Mouse (Mus musculus): Measurements from ENCODE around the gene Ephx3. TPM values are rescaled to one million over a fixed set of nuclear protein-coding genes. Genes with fewer than 3 reads are reported as not detected.

Ephx3 gene
- polyA plus RNA-seq, 1 experiment: 0.12 TPM

DNA sequence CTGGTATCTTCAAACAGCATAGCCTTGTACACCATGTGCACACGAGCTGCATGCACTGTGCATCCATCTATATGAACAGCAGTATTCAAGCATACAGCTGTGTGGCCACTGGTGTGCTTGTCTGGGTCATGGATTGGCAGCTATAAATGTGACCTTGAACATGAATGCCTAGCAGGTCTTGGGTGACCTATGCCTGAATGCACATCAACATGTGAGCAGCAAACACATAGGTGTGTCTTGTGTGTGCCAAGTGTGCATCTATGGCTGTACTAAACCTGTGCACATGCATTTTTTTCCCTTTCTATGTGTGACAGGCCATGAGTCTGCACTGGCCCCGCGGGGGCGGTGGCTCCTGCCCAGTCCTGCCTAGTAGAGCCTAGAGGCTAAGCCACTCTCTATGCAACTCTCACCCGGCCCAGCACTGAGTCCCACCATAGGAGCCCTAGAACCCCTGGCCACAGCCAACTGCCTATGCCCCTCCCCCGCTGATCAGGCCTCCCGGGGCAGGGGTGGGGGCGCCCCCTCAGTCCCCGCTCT is 24.0 kb downstream of the Ephx3 start:
- H3K36me3 ChIP-seq (ENCODE audit: control insufficient read depth, insufficient read depth): no peaks in the 10 kb centered on the region
- peaks cover 10% of the 10 kb centered on the region for H3K79me2 ChIP-seq (ENCODE audit: control insufficient read depth, insufficient read depth)
- TF ChIP-seq TCF12 (IDR thresholded peaks at IDR 0.05; ENCODE audit: insufficient read depth, poor library complexity, severe bottlenecking): no peak
- TF ChIP-seq POLR2AphosphoS2 (IDR thresholded peaks at IDR 0.05; ENCODE audit: insufficient read length, low read depth): peak; percentile 58
- TF ChIP-seq MAX (IDR thresholded peaks at IDR 0.05; ENCODE audit: low read depth): no peak
- no peak for TF ChIP-seq SRF (IDR thresholded peaks at IDR 0.05; ENCODE audit: control insufficient read depth, insufficient read length, low read depth)
- TF ChIP-seq MYOG (IDR thresholded peaks at IDR 0.05; ENCODE audit: control insufficient read depth in 1 of 3, insufficient read depth in 1 of 3, insufficient read length in 2 of 3, low read depth in 2 of 3): no peak
- no peak for TF ChIP-seq E2F4 (IDR thresholded peaks at IDR 0.05; ENCODE audit: insufficient read depth)
- no peak for TF ChIP-seq TCF3 (IDR thresholded peaks at IDR 0.05; ENCODE audit: insufficient read length, low read depth)
- peak; percentile 30 for TF ChIP-seq POLR2A (IDR thresholded peaks at IDR 0.05; ENCODE audit: insufficient read length, low read depth)
- no peak for TF ChIP-seq USF1 (IDR thresholded peaks at IDR 0.05; ENCODE audit: low read depth)
- no peaks in the 10 kb centered on the region for H3K27me3 ChIP-seq (ENCODE audit: control insufficient read depth, insufficient read depth, insufficient read length)
- peak overlapping the region; percentile 82 for H3K4me2 ChIP-seq (ENCODE audit: low read depth)
- H3K4me3 ChIP-seq: peak overlapping the region; percentile 59
- peak overlapping the region; percentile 18 for H3ac ChIP-seq (ENCODE audit: control insufficient read depth, insufficient read length)

- Histone ChIP-seq H3K4me3 (peak overlapping the region; percentile 59), H3K4me2 (ENCODE audit: low read depth) (peak overlapping the region; percentile 82), H3ac (ENCODE audit: control insufficient read depth, insufficient read length) (no peak overlapping the region), H3K36me3 (ENCODE audit: control insufficient read depth, insufficient read depth) (no peaks in the 10 kb centered on the region), H3K79me2 (ENCODE audit: control insufficient read depth, insufficient read depth) (peaks cover 15% of the 10 kb centered on the region), H3K27me3 (ENCODE audit: control insufficient read depth, insufficient read depth, insufficient read length) (no peaks in the 10 kb centered on the region)
- TF ChIP-seq POLR2AphosphoS2 (IDR thresholded peaks at IDR 0.05; ENCODE audit: insufficient read length, low read depth) (no peak), MYOD1 (IDR thresholded peaks at IDR 0.05; ENCODE audit: control insufficient read depth in 1 of 3, insufficient read length in 2 of 3, low read depth in 2 of 3) (peak in 1 of 3 experiments; percentile 12)
Measured at GRCm38 (mm10) chr17:32164780-32165179, 24.6 kb downstream of the Ephx3 start.

GRCm38 (mm10) chr17:32163910-32164650 is 25.3 kb downstream of the Ephx3 start:
- H3ac ChIP-seq (ENCODE audit: control insufficient read depth, insufficient read length): no peak overlapping the region
- peak overlapping the region; percentile 82 for H3K4me2 ChIP-seq (ENCODE audit: low read depth)
- H3K27me3 ChIP-seq (ENCODE audit: control insufficient read depth, insufficient read depth, insufficient read length): no peaks in the 10 kb centered on the region
- no peaks in the 10 kb centered on the region for H3K36me3 ChIP-seq (ENCODE audit: control insufficient read depth, insufficient read depth)
- peaks cover 18% of the 10 kb centered on the region for H3K79me2 ChIP-seq (ENCODE audit: control insufficient read depth, insufficient read depth)
- TF ChIP-seq POLR2AphosphoS2 (IDR thresholded peaks at IDR 0.05; ENCODE audit: insufficient read length, low read depth): peak; percentile 20
- TF ChIP-seq TCF12 (IDR thresholded peaks at IDR 0.05; ENCODE audit: insufficient read depth, poor library complexity, severe bottlenecking): peak; percentile 89
- peak in 2 of 3 experiments; percentile 85 to 86 for TF ChIP-seq MYOG (IDR thresholded peaks at IDR 0.05; ENCODE audit: control insufficient read depth in 1 of 3, insufficient read depth in 1 of 3, insufficient read length in 2 of 3, low read depth in 2 of 3)
- no peak for TF ChIP-seq MAX (IDR thresholded peaks at IDR 0.05; ENCODE audit: low read depth)
- TF ChIP-seq MYOD1 (IDR thresholded peaks at IDR 0.05; ENCODE audit: control insufficient read depth in 1 of 3, insufficient read length in 2 of 3, low read depth in 2 of 3): peak in 2 of 3 experiments; percentile 96 to 99
- TF ChIP-seq POLR2A (IDR thresholded peaks at IDR 0.05; ENCODE audit: insufficient read length, low read depth): no peak
- TF ChIP-seq TCF3 (IDR thresholded peaks at IDR 0.05; ENCODE audit: insufficient read length, low read depth): peak; percentile 86
- H3K4me3 ChIP-seq: peak overlapping the region; percentile 59

GRCm38 (mm10) chr17:32162112-32162850 is 27.1 kb downstream of the Ephx3 start:
- H3K4me3 ChIP-seq: peak overlapping the region; percentile 3
- TF ChIP-seq MYOG (IDR thresholded peaks at IDR 0.05; ENCODE audit: control insufficient read depth in 1 of 3, insufficient read depth in 1 of 3, insufficient read length in 2 of 3, low read depth in 2 of 3) (peak in 1 of 3 experiments; percentile 12), MYOD1 (IDR thresholded peaks at IDR 0.05; ENCODE audit: control insufficient read depth in 1 of 3, insufficient read length in 2 of 3, low read depth in 2 of 3) (peak in 1 of 3 experiments; percentile 39), TCF12 (IDR thresholded peaks at IDR 0.05; ENCODE audit: insufficient read depth, poor library complexity, severe bottlenecking) (no peak), TCF3 (IDR thresholded peaks at IDR 0.05; ENCODE audit: insufficient read length, low read depth) (no peak)

DNA sequence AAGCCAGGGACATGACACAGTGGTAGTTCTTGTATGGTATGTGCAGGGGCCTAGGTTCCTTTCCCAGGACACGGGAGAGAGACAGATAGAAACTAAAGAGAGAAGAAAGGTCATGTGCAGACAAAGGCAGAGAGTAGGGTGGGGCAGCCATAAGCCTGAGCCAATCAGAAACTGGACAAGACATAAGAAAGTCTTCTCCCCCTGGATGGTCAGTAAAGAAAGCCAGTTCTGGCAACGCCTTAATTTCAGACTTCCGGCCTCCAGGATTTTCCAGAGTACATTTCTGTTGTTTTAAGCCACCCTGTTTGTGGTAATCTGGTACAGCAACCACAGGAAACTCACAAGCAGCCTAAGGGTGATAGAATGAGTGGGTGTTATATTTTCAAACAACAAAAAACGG is 28.5 kb downstream of the Ephx3 start:
- Histone ChIP-seq H3K27me3 (ENCODE audit: control insufficient read depth, insufficient read depth, insufficient read length) (no peaks in the 10 kb centered on the region), H3K79me2 (ENCODE audit: control insufficient read depth, insufficient read depth) (peaks cover 36% of the 10 kb centered on the region), H3ac (ENCODE audit: control insufficient read depth, insufficient read length) (no peak overlapping the region), H3K4me2 (ENCODE audit: low read depth) (peak overlapping the region; percentile 82), H3K36me3 (ENCODE audit: control insufficient read depth, insufficient read depth) (peaks cover 5% of the 10 kb centered on the region), H3K4me3 (peak overlapping the region; percentile 3)
- no peak for TF ChIP-seq TCF12 (IDR thresholded peaks at IDR 0.05; ENCODE audit: insufficient read depth, poor library complexity, severe bottlenecking)

More at GRCm38 (mm10) chr17:32162112-32162850, 27.1 kb downstream of the Ephx3 start:
- Histone ChIP-seq H3K36me3 (ENCODE audit: control insufficient read depth, insufficient read depth) (no peaks in the 10 kb centered on the region), H3K4me2 (ENCODE audit: low read depth) (peak overlapping the region; percentile 82), H3ac (ENCODE audit: control insufficient read depth, insufficient read length) (no peak overlapping the region), H3K79me2 (ENCODE audit: control insufficient read depth, insufficient read depth) (peaks cover 28% of the 10 kb centered on the region), H3K27me3 (ENCODE audit: control insufficient read depth, insufficient read depth, insufficient read length) (no peaks in the 10 kb centered on the region)

Measured in myocyte (in vitro differentiated cells).